Mouse (Mus musculus): ENCODE data around the gene March4.

DNA sequence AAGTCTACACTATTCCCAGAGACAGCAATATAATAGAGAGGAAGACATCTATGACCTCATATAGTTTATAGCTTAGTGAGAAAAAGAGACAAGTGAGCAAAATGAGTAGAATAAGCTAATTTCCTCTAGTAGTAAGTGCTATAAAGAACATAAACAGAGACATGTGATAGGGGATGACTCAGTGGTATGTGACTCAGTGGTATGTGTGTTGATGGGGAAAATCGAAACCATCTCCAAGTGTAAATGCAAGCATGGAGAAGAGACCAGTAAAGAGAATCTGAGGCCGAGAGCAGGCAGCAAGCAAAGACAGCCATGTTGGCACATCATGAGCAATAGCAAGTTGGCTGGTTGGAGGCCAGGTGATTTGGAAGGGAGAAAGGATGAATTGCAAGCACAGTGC lies 13.6 kb upstream of the March4 start:
- TF ChIP-seq POLR2A (IDR thresholded peaks at IDR 0.05; ENCODE audit: extremely low read depth, insufficient read depth, low read length) (no peak), CTCF (IDR thresholded peaks at IDR 0.05; ENCODE audit: low read depth, low read length) (no peak)
